Mouse (Mus musculus): Measurements from ENCODE around the gene Sprr1b.

GRCm38 (mm10) chr3:92458620-92459019 is 20.0 kb upstream of the Sprr1b start, which contains the start of gene Sprr3:
- no peak for TF ChIP-seq HCFC1 (IDR thresholded peaks at IDR 0.05; ENCODE audit: borderline replicate concordance, insufficient read depth, low read length)
- TF ChIP-seq ZNF384 (IDR thresholded peaks at IDR 0.05; ENCODE audit: low read depth, low read length): no peak

Measured in ES-E14 (cell line).